Mouse (Mus musculus): Measurements from ENCODE around the gene Chl1. TPM values are rescaled to one million over a fixed set of nuclear protein-coding genes. Genes with fewer than 3 reads are reported as not detected.

Chl1 gene
- total and polyA plus RNA-seq, 2 experiments from 2014 or later: 3.2 TPM; not detected in 1

GRCm38 (mm10) chr6:103682854-103683574 lies 172.6 kb downstream of the Chl1 start:
- Histone ChIP-seq H3K4me1 (ENCODE audit: control insufficient read depth, insufficient read depth) (no peaks in the 10 kb centered on the region), H3K36me3 (replicated peaks; ENCODE audit: control insufficient read depth, insufficient read depth, low read length) (no peaks in the 10 kb centered on the region), H3K4me2 (ENCODE audit: low read depth, low read length) (no peak overlapping the region), H3K27me3 (ENCODE audit: control insufficient read depth, insufficient read depth, low read length) (no peaks in the 10 kb centered on the region), H3K9me3 (replicated peaks; ENCODE audit: control insufficient read depth, low read length) (no peaks in the 10 kb centered on the region), H3K9ac (replicated peaks; ENCODE audit: low read depth, low read length) (no peak overlapping the region), H3K4me3 (ENCODE audit: low read depth, low read length) (no peak overlapping the region), H3K27ac (ENCODE audit: low read depth) (no peak overlapping the region)
- TF ChIP-seq EP300 (IDR thresholded peaks at IDR 0.05; ENCODE audit: low read depth): no peak
- TF ChIP-seq CTCF (IDR thresholded peaks at IDR 0.05; ENCODE audit: low read depth): peak; percentile 87
- no peak for ATAC-seq (ENCODE audit: insufficient read depth, low read depth)
- DNase-seq (ENCODE audit: low spot score): peak; percentile 45
- WGBS: 13% methylated on average over 8 of the region's 8 CpGs

- Histone ChIP-seq H3K27ac (ENCODE audit: low read depth) (no peak overlapping the region), H3K9ac (replicated peaks; ENCODE audit: low read depth, low read length) (no peak overlapping the region), H3K9me3 (replicated peaks; ENCODE audit: control insufficient read depth, low read length) (no peaks in the 10 kb centered on the region), H3K4me3 (ENCODE audit: low read depth, low read length) (no peak overlapping the region), H3K4me2 (ENCODE audit: low read depth, low read length) (no peak overlapping the region), H3K36me3 (replicated peaks; ENCODE audit: control insufficient read depth, insufficient read depth, low read length) (no peaks in the 10 kb centered on the region), H3K27me3 (ENCODE audit: control insufficient read depth, insufficient read depth, low read length) (no peaks in the 10 kb centered on the region), H3K4me1 (ENCODE audit: control insufficient read depth, insufficient read depth) (no peaks in the 10 kb centered on the region)
- 70% methylated on average over 3 of the region's 3 CpGs for WGBS
- ATAC-seq (ENCODE audit: insufficient read depth, low read depth) (no peak), DNase-seq (ENCODE audit: low spot score) (no peak)
- TF ChIP-seq EP300 (IDR thresholded peaks at IDR 0.05; ENCODE audit: low read depth): no peak
- no peak for TF ChIP-seq CTCF (IDR thresholded peaks at IDR 0.05; ENCODE audit: low read depth)
These were observed 182.1 kb downstream of the Chl1 start for GRCm38 (mm10) chr6:103692511-103692910.

GRCm38 (mm10) chr6:103697349-103698028 lies 187.1 kb downstream of the Chl1 start:
- no peak overlapping the region for H3K4me3 ChIP-seq (ENCODE audit: low read depth, low read length)
- ATAC-seq (ENCODE audit: insufficient read depth, low read depth) (no peak), DNase-seq (ENCODE audit: low spot score) (peak; percentile 36)
- H3K4me2 ChIP-seq (ENCODE audit: low read depth, low read length): no peak overlapping the region
- H3K27ac ChIP-seq (ENCODE audit: low read depth): no peak overlapping the region
- H3K9ac ChIP-seq (replicated peaks; ENCODE audit: low read depth, low read length): no peak overlapping the region
- WGBS: 58% methylated on average over 7 of the region's 7 CpGs
- H3K36me3 ChIP-seq (replicated peaks; ENCODE audit: control insufficient read depth, insufficient read depth, low read length): no peaks in the 10 kb centered on the region
- H3K9me3 ChIP-seq (replicated peaks; ENCODE audit: control insufficient read depth, low read length): no peaks in the 10 kb centered on the region
- H3K27me3 ChIP-seq (ENCODE audit: control insufficient read depth, insufficient read depth, low read length): no peaks in the 10 kb centered on the region
- TF ChIP-seq EP300 (IDR thresholded peaks at IDR 0.05; ENCODE audit: low read depth): no peak
- TF ChIP-seq CTCF (IDR thresholded peaks at IDR 0.05; ENCODE audit: low read depth): peak; percentile 47
- no peaks in the 10 kb centered on the region for H3K4me1 ChIP-seq (ENCODE audit: control insufficient read depth, insufficient read depth)

- Histone ChIP-seq H3K27ac (ENCODE audit: low read depth) (no peak overlapping the region), H3K4me2 (ENCODE audit: low read depth, low read length) (no peak overlapping the region), H3K36me3 (replicated peaks; ENCODE audit: control insufficient read depth, insufficient read depth, low read length) (no peaks in the 10 kb centered on the region), H3K4me1 (ENCODE audit: control insufficient read depth, insufficient read depth) (no peaks in the 10 kb centered on the region), H3K9me3 (replicated peaks; ENCODE audit: control insufficient read depth, low read length) (no peaks in the 10 kb centered on the region), H3K9ac (replicated peaks; ENCODE audit: low read depth, low read length) (no peak overlapping the region), H3K27me3 (ENCODE audit: control insufficient read depth, insufficient read depth, low read length) (no peaks in the 10 kb centered on the region), H3K4me3 (ENCODE audit: low read depth, low read length) (no peak overlapping the region)
- TF ChIP-seq EP300 (IDR thresholded peaks at IDR 0.05; ENCODE audit: low read depth) (no peak), CTCF (IDR thresholded peaks at IDR 0.05; ENCODE audit: low read depth) (no peak)
- ATAC-seq (ENCODE audit: insufficient read depth, low read depth) (no peak), DNase-seq (ENCODE audit: low spot score) (no peak)
- whole genome bisulfite sequencing: 81% methylated on average over 1 of the region's 1 CpGs
These were observed 189.1 kb downstream of the Chl1 start for GRCm38 (mm10) chr6:103699482-103699881.

GRCm38 (mm10) chr6:103699895-103700294 lies 189.5 kb downstream of the Chl1 start:
- TF ChIP-seq EP300 (IDR thresholded peaks at IDR 0.05; ENCODE audit: low read depth) (no peak), CTCF (IDR thresholded peaks at IDR 0.05; ENCODE audit: low read depth) (no peak)
- H3K4me3 ChIP-seq (ENCODE audit: low read depth, low read length): no peak overlapping the region
- H3K4me1 ChIP-seq (ENCODE audit: control insufficient read depth, insufficient read depth): no peaks in the 10 kb centered on the region
- H3K9ac ChIP-seq (replicated peaks; ENCODE audit: low read depth, low read length): no peak overlapping the region
- no peak overlapping the region for H3K27ac ChIP-seq (ENCODE audit: low read depth)
- no peaks in the 10 kb centered on the region for H3K9me3 ChIP-seq (replicated peaks; ENCODE audit: control insufficient read depth, low read length)
- ATAC-seq (ENCODE audit: insufficient read depth, low read depth) (no peak), DNase-seq (ENCODE audit: low spot score) (no peak)
- no peaks in the 10 kb centered on the region for H3K27me3 ChIP-seq (ENCODE audit: control insufficient read depth, insufficient read depth, low read length)
- no peaks in the 10 kb centered on the region for H3K36me3 ChIP-seq (replicated peaks; ENCODE audit: control insufficient read depth, insufficient read depth, low read length)
- H3K4me2 ChIP-seq (ENCODE audit: low read depth, low read length): no peak overlapping the region
- WGBS: 28% methylated on average over 1 of the region's 1 CpGs
